Mouse (Mus musculus): ENCODE results near the gene Dapk1. TPM values are rescaled to one million over a fixed set of nuclear protein-coding genes. Genes with fewer than 3 reads are reported as not detected.

Dapk1 gene
- total RNA-seq, 1 experiment from 2014 or later = 8.6 TPM

- no peak for ATAC-seq (replicated peaks; ENCODE audit: low read depth, poor library complexity, severe bottlenecking)
Observed at GRCm38 (mm10) chr13:60760392-60760791, 158.6 kb downstream of the Dapk1 start.

DNA sequence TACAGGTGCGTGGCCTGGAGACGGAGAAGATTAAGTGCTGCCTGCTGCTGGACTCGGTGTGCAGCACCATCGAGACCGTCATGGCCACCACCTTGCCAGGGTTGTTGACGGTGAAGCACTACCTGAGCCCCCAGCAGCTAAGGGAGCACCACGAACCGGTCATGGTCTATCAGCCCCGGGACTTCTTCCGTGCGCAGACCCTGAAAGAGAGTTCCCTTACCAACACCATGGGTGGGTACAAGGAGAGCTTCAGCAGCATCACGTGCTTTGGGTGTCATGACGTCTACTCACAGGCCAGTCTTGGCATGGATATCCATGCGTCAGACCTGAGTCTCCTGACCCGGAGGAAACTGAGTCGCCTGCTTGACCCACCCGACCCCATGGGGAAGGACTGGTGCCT is 159.4 kb downstream of the Dapk1 start:
- ATAC-seq (replicated peaks; ENCODE audit: low read depth, poor library complexity, severe bottlenecking) = no peak

- ATAC-seq (replicated peaks; ENCODE audit: low read depth, poor library complexity, severe bottlenecking) = no peak
Observed at GRCm38 (mm10) chr13:60780534-60780933, 178.8 kb downstream of the Dapk1 start.

DNA sequence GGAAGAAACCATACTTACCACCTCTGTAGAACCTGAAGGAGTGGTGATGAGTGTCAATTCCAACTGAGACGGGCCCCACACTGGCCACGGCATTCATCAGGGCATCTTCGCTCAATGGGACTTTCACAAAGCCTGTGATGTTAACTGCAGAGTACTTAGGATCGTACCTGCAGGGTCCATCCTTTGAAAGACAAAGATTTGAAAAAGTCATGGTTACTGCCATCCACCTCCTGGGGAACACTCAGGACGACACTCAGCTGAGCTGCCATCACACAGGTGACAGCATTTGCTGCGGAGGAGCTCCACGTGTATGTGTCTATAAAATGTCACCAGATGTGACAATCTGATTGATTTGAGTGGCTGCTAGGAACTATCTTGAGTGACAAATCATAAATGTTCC is 181.6 kb downstream of the Dapk1 start:
- ATAC-seq (replicated peaks; ENCODE audit: low read depth, poor library complexity, severe bottlenecking) = no peak

DNA sequence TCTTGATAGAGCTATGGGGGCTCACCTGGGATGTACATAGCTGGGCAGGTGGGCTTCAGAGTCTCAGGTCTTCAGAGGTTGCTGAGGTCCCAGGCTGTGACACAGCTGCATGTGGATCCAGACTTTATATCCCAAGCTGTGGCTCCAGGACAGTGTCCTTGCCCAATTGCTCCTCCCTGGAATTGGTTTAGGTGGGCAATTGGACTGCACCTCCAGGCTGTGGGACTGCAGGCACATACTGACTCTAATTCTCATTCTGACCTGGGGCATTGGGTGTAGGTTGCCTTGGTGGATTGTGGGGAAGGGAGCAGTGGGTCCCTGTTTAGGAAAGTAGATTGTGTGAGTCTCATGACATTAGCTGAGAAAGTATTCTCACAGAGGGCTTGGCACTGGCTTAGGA is 184.5 kb downstream of the Dapk1 start, which contains the start of gene BC051665:
Gene BC051665, minus strand, starts transcription at position 101 of the 400 bp plus-strand sequence.
- no peak for ATAC-seq (replicated peaks; ENCODE audit: low read depth, poor library complexity, severe bottlenecking)

- no peak for ATAC-seq (replicated peaks; ENCODE audit: low read depth, poor library complexity, severe bottlenecking)
Observed at GRCm38 (mm10) chr13:60789466-60789865, 187.7 kb downstream of the Dapk1 start.

DNA sequence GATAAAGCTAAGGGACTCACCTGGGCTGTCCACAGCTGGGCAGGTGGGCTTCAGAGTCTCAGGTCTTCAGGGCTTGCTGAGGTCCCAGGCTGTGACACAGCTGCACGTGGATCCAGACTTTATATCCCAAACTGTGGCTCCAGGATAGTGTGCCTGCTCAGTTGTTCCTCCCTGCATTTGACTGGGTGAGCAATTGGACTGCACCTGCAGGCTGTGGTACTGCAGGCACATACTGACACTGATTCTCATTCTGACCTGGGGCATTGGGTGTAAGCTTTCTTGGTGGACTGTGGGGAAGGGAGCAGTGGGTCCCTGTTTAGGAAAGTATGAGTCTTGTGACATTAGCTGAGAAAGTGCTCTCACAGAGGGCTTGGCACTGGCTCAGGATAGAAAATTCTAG is 201.0 kb downstream of the Dapk1 start, which contains the start of gene Ctsll3:
Gene Ctsll3, minus strand, starts transcription at position 101 of the 400 bp plus-strand sequence.
- ATAC-seq (replicated peaks; ENCODE audit: low read depth, poor library complexity, severe bottlenecking) = no peak

GRCm38 (mm10) chr13:60809690-60810089 is 207.9 kb downstream of the Dapk1 start:
- ATAC-seq (replicated peaks; ENCODE audit: low read depth, poor library complexity, severe bottlenecking) = no peak

DNA sequence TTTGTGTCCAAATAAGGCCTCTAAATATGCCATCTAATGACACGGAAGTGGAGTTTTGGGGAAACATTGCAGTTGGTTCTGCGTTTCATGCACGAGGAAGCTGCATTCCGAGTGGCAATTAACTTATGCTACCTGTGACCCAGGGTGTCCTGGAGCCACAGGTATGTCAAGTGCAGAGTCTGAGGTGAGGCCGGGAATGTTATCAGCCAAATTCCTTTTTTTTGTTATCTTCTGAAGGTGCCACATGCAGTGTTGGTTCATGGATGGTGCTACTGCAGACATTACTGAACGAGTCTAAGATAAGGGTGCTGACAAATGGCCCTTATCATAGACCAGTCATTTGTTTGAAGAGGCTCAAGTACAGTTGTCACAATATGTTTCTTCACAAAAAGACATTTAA is 211.0 kb downstream of the Dapk1 start:
- no peak for ATAC-seq (replicated peaks; ENCODE audit: low read depth, poor library complexity, severe bottlenecking)

Other genes with a start within 250 kb of the Dapk1 start
- not detected in 2 replicates for gene BC051665, start 184.4 kb downstream of the Dapk1 start, total RNA-seq (2017)
- not detected in 2 replicates for gene Ctsll3, start 200.9 kb downstream of the Dapk1 start, total RNA-seq (2017)